Mouse (Mus musculus): ENCODE measurements around the gene Amer2.

GRCm38 (mm10) chr14:60403228-60403627, 30.2 kb downstream of the Amer2 start:
- no peak for TF ChIP-seq CTCF (conservative IDR thresholded peaks at IDR 0.05; ENCODE audit: low read length)
- no peak for TF ChIP-seq POU5F1 (IDR thresholded peaks at IDR 0.05; ENCODE audit: borderline replicate concordance, low read length)
- TF ChIP-seq NANOG (IDR thresholded peaks at IDR 0.05; ENCODE audit: borderline replicate concordance, low read length), result no peak
